Mouse (Mus musculus): ENCODE measurements around the gene Gm49387.

DNA sequence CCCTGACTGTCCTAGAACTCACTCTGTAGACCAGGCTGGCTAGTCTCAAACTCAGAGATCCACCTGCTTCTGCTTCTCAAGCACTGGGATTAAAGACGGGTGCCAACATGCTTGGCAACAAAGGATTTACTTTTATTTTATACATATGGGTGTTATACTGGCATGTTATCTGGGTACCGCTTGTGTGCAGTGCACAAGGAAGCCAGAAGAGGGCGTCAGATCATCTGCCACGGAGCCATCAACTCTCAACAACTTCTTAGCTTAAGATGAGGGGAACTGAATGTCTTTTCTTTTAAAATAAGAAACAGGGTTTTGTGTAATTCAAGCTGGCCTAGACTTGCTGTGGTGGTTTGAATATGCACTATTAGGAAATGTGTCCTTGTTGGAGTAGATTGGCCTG lies 28.7 kb downstream of the Gm49387 start:
- no peak for TF ChIP-seq GATA1 (IDR thresholded peaks at IDR 0.05; ENCODE audit: borderline replicate concordance, low read length)
- no peak for TF ChIP-seq FLI1 (IDR thresholded peaks at IDR 0.05; ENCODE audit: low read length)

All from megakaryocyte, embryonic 14.5 days (primary cell).